Mouse (Mus musculus): ENCODE measurements at regions not wholly inside any gene's neighbourhood (a gene's known extent, or its start where the extent isn't known, plus 50 kb on each side); places are given as distances from the start of the nearest gene placed in this dataset.

GRCm38 (mm10) chr2:75252829-75253228 is 406.2 kb upstream of the Hnrnpa3 start:
- no peak overlapping the region for H3K27ac ChIP-seq (ENCODE audit: insufficient read depth, low read length)
- TF ChIP-seq CTCF (IDR thresholded peaks at IDR 0.05; ENCODE audit: extremely low read depth, insufficient read depth, low read length) (no peak), POLR2A (IDR thresholded peaks at IDR 0.05; ENCODE audit: extremely low read depth, insufficient read depth, low read length) (no peak)
- H3K4me3 ChIP-seq (ENCODE audit: insufficient read depth, low read length) = no peak overlapping the region
- no peaks in the 10 kb centered on the region for H3K4me1 ChIP-seq (ENCODE audit: control insufficient read depth, insufficient read depth, low read length)

GRCm38 (mm10) chr2:75265218-75265617 is 393.8 kb upstream of the Hnrnpa3 start:
- Histone ChIP-seq H3K4me1 (ENCODE audit: control insufficient read depth, insufficient read depth, low read length) (no peaks in the 10 kb centered on the region), H3K4me3 (ENCODE audit: insufficient read depth, low read length) (no peak overlapping the region), H3K27ac (ENCODE audit: insufficient read depth, low read length) (no peak overlapping the region)
- no peak for TF ChIP-seq CTCF (IDR thresholded peaks at IDR 0.05; ENCODE audit: extremely low read depth, insufficient read depth, low read length)
- no peak for TF ChIP-seq POLR2A (IDR thresholded peaks at IDR 0.05; ENCODE audit: extremely low read depth, insufficient read depth, low read length)

- Histone ChIP-seq H3K4me3 (ENCODE audit: insufficient read depth, low read length) (no peak overlapping the region), H3K27ac (ENCODE audit: insufficient read depth, low read length) (no peak overlapping the region), H3K4me1 (ENCODE audit: control insufficient read depth, insufficient read depth, low read length) (no peaks in the 10 kb centered on the region)
- no peak for TF ChIP-seq CTCF (IDR thresholded peaks at IDR 0.05; ENCODE audit: extremely low read depth, insufficient read depth, low read length)
- no peak for TF ChIP-seq POLR2A (IDR thresholded peaks at IDR 0.05; ENCODE audit: extremely low read depth, insufficient read depth, low read length)
Observed at GRCm38 (mm10) chr2:75265739-75266699, 393.0 kb upstream of the Hnrnpa3 start.

DNA sequence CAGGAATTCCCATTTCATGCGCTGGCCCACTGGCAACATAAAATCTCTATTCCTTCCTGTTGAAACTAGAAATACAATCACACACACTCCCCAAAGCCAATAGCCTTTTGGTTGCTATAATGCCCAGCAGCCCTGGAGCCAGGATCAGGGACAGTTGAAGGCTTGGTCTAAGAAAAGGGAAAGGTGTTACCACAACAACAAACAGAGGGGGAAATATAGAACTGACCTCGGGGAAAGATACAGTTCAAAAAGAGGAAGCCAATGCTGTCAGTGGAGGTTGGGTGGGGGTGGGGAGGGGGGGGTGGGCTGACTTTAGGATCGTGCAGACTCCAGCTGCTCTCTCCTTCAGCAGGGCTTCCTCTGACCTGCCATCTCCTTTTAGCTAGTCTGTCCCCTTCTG is 391.1 kb upstream of the Hnrnpa3 start:
- Histone ChIP-seq H3K4me3 (ENCODE audit: insufficient read depth, low read length) (no peak overlapping the region), H3K27ac (ENCODE audit: insufficient read depth, low read length) (no peak overlapping the region), H3K4me1 (ENCODE audit: control insufficient read depth, insufficient read depth, low read length) (no peaks in the 10 kb centered on the region)
- TF ChIP-seq CTCF (IDR thresholded peaks at IDR 0.05; ENCODE audit: extremely low read depth, insufficient read depth, low read length) (no peak), POLR2A (IDR thresholded peaks at IDR 0.05; ENCODE audit: extremely low read depth, insufficient read depth, low read length) (no peak)

GRCm38 (mm10) chr2:75269446-75269845 is 389.6 kb upstream of the Hnrnpa3 start:
- Histone ChIP-seq H3K4me3 (ENCODE audit: insufficient read depth, low read length) (no peak overlapping the region), H3K27ac (ENCODE audit: insufficient read depth, low read length) (no peak overlapping the region), H3K4me1 (ENCODE audit: control insufficient read depth, insufficient read depth, low read length) (no peaks in the 10 kb centered on the region)
- TF ChIP-seq POLR2A (IDR thresholded peaks at IDR 0.05; ENCODE audit: extremely low read depth, insufficient read depth, low read length) = no peak
- TF ChIP-seq CTCF (IDR thresholded peaks at IDR 0.05; ENCODE audit: extremely low read depth, insufficient read depth, low read length) = no peak

DNA sequence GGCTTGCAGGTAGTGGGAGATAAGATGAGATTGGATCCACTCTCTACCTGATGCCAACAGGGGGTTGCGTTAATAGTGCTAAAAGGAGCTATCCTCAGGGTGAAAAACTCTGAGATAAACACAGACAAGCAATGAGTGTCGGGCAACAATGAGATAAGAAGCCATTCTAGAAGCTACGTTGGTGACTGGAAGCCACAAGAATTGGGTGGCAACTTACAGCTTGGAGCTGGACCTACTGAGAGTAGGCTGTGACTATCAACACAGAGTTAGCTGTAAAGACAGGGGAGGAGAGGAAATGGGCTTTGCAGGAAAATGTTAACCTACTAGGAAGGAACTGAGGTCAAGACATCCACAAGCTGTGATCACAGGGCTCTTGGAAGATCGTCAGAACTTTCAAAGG is 388.9 kb upstream of the Hnrnpa3 start:
- no peak overlapping the region for H3K4me3 ChIP-seq (ENCODE audit: insufficient read depth, low read length)
- no peaks in the 10 kb centered on the region for H3K4me1 ChIP-seq (ENCODE audit: control insufficient read depth, insufficient read depth, low read length)
- TF ChIP-seq CTCF (IDR thresholded peaks at IDR 0.05; ENCODE audit: extremely low read depth, insufficient read depth, low read length) (no peak), POLR2A (IDR thresholded peaks at IDR 0.05; ENCODE audit: extremely low read depth, insufficient read depth, low read length) (no peak)
- H3K27ac ChIP-seq (ENCODE audit: insufficient read depth, low read length) = no peak overlapping the region

DNA sequence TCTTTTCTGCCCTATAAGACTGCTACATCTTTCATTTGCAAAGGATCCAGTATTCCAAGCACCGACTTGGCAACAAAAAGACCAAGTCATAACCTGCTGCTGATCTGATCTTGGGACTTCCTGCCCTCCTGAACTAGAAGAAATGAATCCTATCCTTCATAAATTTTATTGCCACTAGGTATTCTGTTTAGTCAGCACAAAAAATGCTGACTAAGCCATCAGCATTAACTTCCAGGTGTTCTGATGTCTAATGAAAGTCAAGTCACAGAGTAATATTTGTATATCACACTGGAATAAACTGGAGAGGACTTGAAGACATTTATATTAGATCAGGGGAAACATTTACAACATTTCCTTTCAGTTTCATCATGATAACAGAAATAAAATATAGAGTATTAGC is 371.2 kb upstream of the Hnrnpa3 start:
- TF ChIP-seq POLR2A (IDR thresholded peaks at IDR 0.05; ENCODE audit: extremely low read depth, insufficient read depth, low read length) = no peak
- TF ChIP-seq CTCF (IDR thresholded peaks at IDR 0.05; ENCODE audit: extremely low read depth, insufficient read depth, low read length) = no peak
- H3K27ac ChIP-seq (ENCODE audit: insufficient read depth, low read length) = no peak overlapping the region
- no peaks in the 10 kb centered on the region for H3K4me1 ChIP-seq (ENCODE audit: control insufficient read depth, insufficient read depth, low read length)
- H3K4me3 ChIP-seq (ENCODE audit: insufficient read depth, low read length) = no peak overlapping the region

DNA sequence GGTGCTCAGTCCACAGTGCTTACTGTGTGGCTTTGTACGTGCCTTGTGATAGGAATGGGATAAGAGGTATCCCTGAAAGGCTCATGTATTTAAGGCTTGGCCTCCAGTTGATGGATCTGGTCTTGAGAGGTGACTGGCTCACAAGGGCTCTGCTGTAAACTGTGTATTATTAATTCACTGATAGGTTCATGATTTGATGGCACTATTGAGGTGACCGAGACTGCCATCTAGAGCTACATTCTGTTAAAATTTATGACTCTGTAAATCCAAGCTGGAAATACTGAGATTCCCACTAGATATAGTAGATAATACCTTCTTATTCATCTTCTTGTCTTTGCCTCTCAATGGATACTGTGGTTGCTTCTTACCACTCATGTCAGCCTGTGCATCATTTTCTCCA is 367.4 kb upstream of the Hnrnpa3 start:
- Histone ChIP-seq H3K4me1 (ENCODE audit: control insufficient read depth, insufficient read depth, low read length) (no peaks in the 10 kb centered on the region), H3K27ac (ENCODE audit: insufficient read depth, low read length) (no peak overlapping the region), H3K4me3 (ENCODE audit: insufficient read depth, low read length) (no peak overlapping the region)
- TF ChIP-seq CTCF (IDR thresholded peaks at IDR 0.05; ENCODE audit: extremely low read depth, insufficient read depth, low read length) = no peak

- Histone ChIP-seq H3K4me1 (ENCODE audit: control insufficient read depth, insufficient read depth, low read length) (no peaks in the 10 kb centered on the region), H3K27ac (ENCODE audit: insufficient read depth, low read length) (no peak overlapping the region), H3K4me3 (ENCODE audit: insufficient read depth, low read length) (no peak overlapping the region)
- no peak for TF ChIP-seq CTCF (IDR thresholded peaks at IDR 0.05; ENCODE audit: extremely low read depth, insufficient read depth, low read length)
- TF ChIP-seq POLR2A (IDR thresholded peaks at IDR 0.05; ENCODE audit: extremely low read depth, insufficient read depth, low read length) = no peak
Observed at GRCm38 (mm10) chr2:75306821-75307220, 352.2 kb upstream of the Hnrnpa3 start.

GRCm38 (mm10) chr2:75311191-75311590 is 347.9 kb upstream of the Hnrnpa3 start:
- Histone ChIP-seq H3K4me1 (ENCODE audit: control insufficient read depth, insufficient read depth, low read length) (no peaks in the 10 kb centered on the region), H3K27ac (ENCODE audit: insufficient read depth, low read length) (no peak overlapping the region), H3K4me3 (ENCODE audit: insufficient read depth, low read length) (no peak overlapping the region)
- TF ChIP-seq POLR2A (IDR thresholded peaks at IDR 0.05; ENCODE audit: extremely low read depth, insufficient read depth, low read length) = no peak
- TF ChIP-seq CTCF (IDR thresholded peaks at IDR 0.05; ENCODE audit: extremely low read depth, insufficient read depth, low read length) = no peak
